Mouse (Mus musculus) stomach, postnatal 0 days (tissue): Measurements from ENCODE around the gene Mrpl45.

Experiments used
- CTCF ChIP-seq: IDR thresholded peaks from 2 replicates; pipeline ENCODE4 v1.5.1; 2016; ENCODE audit warnings: antibody characterized with exemption, low read depth, mild to moderate bottlenecking, moderate library complexity
- EP300 ChIP-seq: optimal IDR thresholded peaks from 2 replicates; pipeline ENCODE3; 2016; ENCODE audit warnings: antibody characterized with exemption

GRCm38 (mm10) chr11:97333044-97333443 is 17.5 kb downstream of the Mrpl45 start:
- TF ChIP-seq CTCF (no peak), EP300 (no peak)
